Mouse (Mus musculus): ENCODE measurements around the gene Col6a6. TPM values are rescaled to one million over a fixed set of nuclear protein-coding genes. Genes with fewer than 3 reads are reported as not detected.

Gene Col6a6
- polyA plus RNA-seq, 1 experiment from 2014 or later, result 0.09 TPM

DNA sequence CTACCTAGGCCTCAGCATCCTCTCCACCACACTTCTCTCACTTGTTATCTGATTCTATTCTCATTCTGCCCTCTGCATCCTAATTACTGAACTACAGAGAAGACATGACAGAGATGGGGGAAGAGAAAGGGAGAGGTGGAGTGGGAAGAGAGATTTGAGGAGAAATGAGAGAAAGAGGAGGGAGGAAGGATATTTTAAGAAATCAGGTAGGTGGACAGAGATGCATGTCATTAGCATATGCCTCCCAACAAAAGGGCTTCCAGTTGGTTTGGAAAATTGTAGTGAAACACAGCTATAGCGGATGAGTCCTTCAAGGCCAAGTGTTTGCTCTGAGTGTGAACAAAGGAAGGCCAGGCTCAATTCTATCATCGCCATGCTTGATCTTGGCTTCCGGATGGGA is 115.9 kb downstream of the Col6a6 start:
- Histone ChIP-seq H3K4me1 (ENCODE audit: control insufficient read depth, insufficient read depth, low read length) (no peaks in the 10 kb centered on the region), H3K27me3 (ENCODE audit: control insufficient read depth, insufficient read depth, low read length) (no peaks in the 10 kb centered on the region), H3K4me2 (ENCODE audit: low read length) (no peak overlapping the region), H3K4me3 (replicated peaks; ENCODE audit: low read depth, low read length) (no peak overlapping the region), H3K27ac (replicated peaks; ENCODE audit: low read depth, low read length) (no peak overlapping the region), H3K36me3 (ENCODE audit: control insufficient read depth, insufficient read depth, low read length) (no peaks in the 10 kb centered on the region), H3K9me3 (ENCODE audit: control insufficient read depth, low read length) (no peaks in the 10 kb centered on the region), H3K9ac (replicated peaks; ENCODE audit: low read length) (no peak overlapping the region)
- no peak for ATAC-seq (ENCODE audit: low FRiP score, low TSS enrichment)
- 91% methylated on average over 3 of the region's 3 CpGs for WGBS
- DNase-seq, result no peak

DNA sequence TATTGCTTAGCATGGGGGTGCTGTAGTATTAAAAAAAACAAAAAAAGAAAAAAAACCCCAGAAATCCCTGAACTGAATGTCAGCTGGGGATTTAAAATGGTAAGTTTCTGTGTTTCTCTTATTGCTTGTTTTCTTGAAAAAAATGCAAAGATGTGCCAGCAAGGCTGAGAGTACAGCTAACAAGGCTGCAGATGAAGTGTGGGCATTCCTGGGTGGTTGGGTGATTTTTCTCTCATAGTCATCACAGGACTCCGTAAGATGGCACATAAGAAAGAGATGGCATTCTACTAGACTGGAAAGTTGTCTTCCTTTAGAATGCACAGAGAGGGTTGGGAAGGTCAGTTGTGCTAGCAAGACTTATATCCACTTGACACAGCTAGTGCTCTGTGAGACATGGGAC is 122.9 kb downstream of the Col6a6 start:
- no peak for ATAC-seq (ENCODE audit: low FRiP score, low TSS enrichment)
- WGBS, result 97% methylated on average over 1 of the region's 1 CpGs
- Histone ChIP-seq H3K9me3 (ENCODE audit: control insufficient read depth, low read length) (no peaks in the 10 kb centered on the region), H3K27me3 (ENCODE audit: control insufficient read depth, insufficient read depth, low read length) (no peaks in the 10 kb centered on the region), H3K4me3 (replicated peaks; ENCODE audit: low read depth, low read length) (no peak overlapping the region), H3K4me1 (ENCODE audit: control insufficient read depth, insufficient read depth, low read length) (no peaks in the 10 kb centered on the region), H3K27ac (replicated peaks; ENCODE audit: low read depth, low read length) (no peak overlapping the region), H3K9ac (replicated peaks; ENCODE audit: low read length) (no peak overlapping the region), H3K36me3 (ENCODE audit: control insufficient read depth, insufficient read depth, low read length) (no peaks in the 10 kb centered on the region), H3K4me2 (ENCODE audit: low read length) (no peak overlapping the region)
- no peak for DNase-seq

- no peak for DNase-seq
- WGBS, result 85% methylated on average over 16 of the region's 16 CpGs
These were observed 123.6 kb downstream of the Col6a6 start for GRCm38 (mm10) chr9:105704226-105704932.

GRCm38 (mm10) chr9:105701966-105702365 is 126.0 kb downstream of the Col6a6 start:
- WGBS, result 85% methylated on average over 9 of the region's 9 CpGs

More at GRCm38 (mm10) chr9:105704226-105704932, 123.6 kb downstream of the Col6a6 start:
- no peak overlapping the region for H3K27ac ChIP-seq (replicated peaks; ENCODE audit: low read depth, low read length)
- no peak overlapping the region for H3K9ac ChIP-seq (replicated peaks; ENCODE audit: low read length)
- H3K36me3 ChIP-seq (ENCODE audit: control insufficient read depth, insufficient read depth, low read length), result no peaks in the 10 kb centered on the region
- no peak overlapping the region for H3K4me2 ChIP-seq (ENCODE audit: low read length)
- no peaks in the 10 kb centered on the region for H3K27me3 ChIP-seq (ENCODE audit: control insufficient read depth, insufficient read depth, low read length)
- H3K4me1 ChIP-seq (ENCODE audit: control insufficient read depth, insufficient read depth, low read length), result no peaks in the 10 kb centered on the region
- no peak overlapping the region for H3K4me3 ChIP-seq (replicated peaks; ENCODE audit: low read depth, low read length)
- no peaks in the 10 kb centered on the region for H3K9me3 ChIP-seq (ENCODE audit: control insufficient read depth, low read length)
- no peak for ATAC-seq (ENCODE audit: low FRiP score, low TSS enrichment)

GRCm38 (mm10) chr9:105700702-105701101 is 127.3 kb downstream of the Col6a6 start:
- H3K4me3 ChIP-seq (replicated peaks; ENCODE audit: low read depth, low read length), result no peak overlapping the region
- no peak overlapping the region for H3K9ac ChIP-seq (replicated peaks; ENCODE audit: low read length)
- no peak for ATAC-seq (ENCODE audit: low FRiP score, low TSS enrichment)
- H3K9me3 ChIP-seq (ENCODE audit: control insufficient read depth, low read length), result no peaks in the 10 kb centered on the region
- 80% methylated on average over 6 of the region's 6 CpGs for WGBS
- no peak overlapping the region for H3K27ac ChIP-seq (replicated peaks; ENCODE audit: low read depth, low read length)
- no peaks in the 10 kb centered on the region for H3K4me1 ChIP-seq (ENCODE audit: control insufficient read depth, insufficient read depth, low read length)
- no peaks in the 10 kb centered on the region for H3K27me3 ChIP-seq (ENCODE audit: control insufficient read depth, insufficient read depth, low read length)
- no peaks in the 10 kb centered on the region for H3K36me3 ChIP-seq (ENCODE audit: control insufficient read depth, insufficient read depth, low read length)
- H3K4me2 ChIP-seq (ENCODE audit: low read length), result no peak overlapping the region
- no peak for DNase-seq

More at GRCm38 (mm10) chr9:105701966-105702365, 126.0 kb downstream of the Col6a6 start:
- DNase-seq (no peak), ATAC-seq (ENCODE audit: low FRiP score, low TSS enrichment) (no peak)
- Histone ChIP-seq H3K9ac (replicated peaks; ENCODE audit: low read length) (no peak overlapping the region), H3K27me3 (ENCODE audit: control insufficient read depth, insufficient read depth, low read length) (no peaks in the 10 kb centered on the region), H3K27ac (replicated peaks; ENCODE audit: low read depth, low read length) (no peak overlapping the region), H3K4me2 (ENCODE audit: low read length) (no peak overlapping the region), H3K36me3 (ENCODE audit: control insufficient read depth, insufficient read depth, low read length) (no peaks in the 10 kb centered on the region), H3K4me3 (replicated peaks; ENCODE audit: low read depth, low read length) (no peak overlapping the region), H3K4me1 (ENCODE audit: control insufficient read depth, insufficient read depth, low read length) (no peaks in the 10 kb centered on the region), H3K9me3 (ENCODE audit: control insufficient read depth, low read length) (no peaks in the 10 kb centered on the region)

DNA sequence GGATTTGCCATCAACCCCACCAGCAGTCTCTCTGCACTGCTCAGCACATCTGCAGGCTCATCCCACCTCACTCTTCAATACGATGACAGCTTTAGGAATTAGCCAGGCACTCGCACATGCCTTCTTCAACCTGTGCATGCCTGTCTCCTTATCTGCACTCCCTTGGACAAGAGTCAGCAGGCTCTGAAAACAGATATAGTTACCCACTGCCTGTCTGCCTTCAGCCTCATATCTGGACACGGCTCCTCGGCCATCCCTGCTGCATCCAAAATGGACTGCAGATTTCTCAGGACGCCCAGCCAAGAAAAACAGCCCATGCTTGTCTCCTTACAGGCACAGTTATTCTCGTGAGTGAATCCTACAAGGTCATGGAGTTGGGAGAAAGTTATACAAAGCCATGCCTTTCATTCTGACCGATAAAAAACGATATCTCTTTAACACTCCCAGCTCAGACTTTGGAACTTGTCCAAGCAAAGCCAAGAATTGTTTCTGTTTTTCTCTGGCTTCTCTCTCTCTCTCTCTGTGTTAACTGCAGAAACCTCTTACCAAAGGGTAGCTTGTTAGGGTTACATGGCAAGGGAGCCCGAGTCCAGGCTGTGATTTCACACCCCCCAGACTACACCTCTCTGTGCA is 130.1 kb downstream of the Col6a6 start:
- DNase-seq (peak; percentile 19), ATAC-seq (ENCODE audit: low FRiP score, low TSS enrichment) (no peak)
- H3K4me2 ChIP-seq (ENCODE audit: low read length), result no peak overlapping the region
- no peaks in the 10 kb centered on the region for H3K4me1 ChIP-seq (ENCODE audit: control insufficient read depth, insufficient read depth, low read length)
- H3K36me3 ChIP-seq (ENCODE audit: control insufficient read depth, insufficient read depth, low read length), result no peaks in the 10 kb centered on the region
- no peak overlapping the region for H3K9ac ChIP-seq (replicated peaks; ENCODE audit: low read length)
- H3K27me3 ChIP-seq (ENCODE audit: control insufficient read depth, insufficient read depth, low read length), result no peaks in the 10 kb centered on the region
- H3K27ac ChIP-seq (replicated peaks; ENCODE audit: low read depth, low read length), result no peak overlapping the region
- H3K4me3 ChIP-seq (replicated peaks; ENCODE audit: low read depth, low read length), result no peak overlapping the region
- H3K9me3 ChIP-seq (ENCODE audit: control insufficient read depth, low read length), result no peaks in the 10 kb centered on the region
- 80% methylated on average over 9 of the region's 9 CpGs for whole genome bisulfite sequencing

- no peaks in the 10 kb centered on the region for H3K27me3 ChIP-seq (ENCODE audit: control insufficient read depth, insufficient read depth, low read length)
- 87% methylated on average over 7 of the region's 7 CpGs for whole genome bisulfite sequencing
- H3K4me2 ChIP-seq (ENCODE audit: low read length), result no peak overlapping the region
- no peak overlapping the region for H3K4me3 ChIP-seq (replicated peaks; ENCODE audit: low read depth, low read length)
- no peak for ATAC-seq (ENCODE audit: low FRiP score, low TSS enrichment)
- no peak overlapping the region for H3K9ac ChIP-seq (replicated peaks; ENCODE audit: low read length)
- H3K9me3 ChIP-seq (ENCODE audit: control insufficient read depth, low read length), result no peaks in the 10 kb centered on the region
- H3K27ac ChIP-seq (replicated peaks; ENCODE audit: low read depth, low read length), result no peak overlapping the region
- H3K36me3 ChIP-seq (ENCODE audit: control insufficient read depth, insufficient read depth, low read length), result no peaks in the 10 kb centered on the region
- no peak for DNase-seq
- H3K4me1 ChIP-seq (ENCODE audit: control insufficient read depth, insufficient read depth, low read length), result no peaks in the 10 kb centered on the region
These were observed 131.0 kb downstream of the Col6a6 start for GRCm38 (mm10) chr9:105696818-105697564.

DNA sequence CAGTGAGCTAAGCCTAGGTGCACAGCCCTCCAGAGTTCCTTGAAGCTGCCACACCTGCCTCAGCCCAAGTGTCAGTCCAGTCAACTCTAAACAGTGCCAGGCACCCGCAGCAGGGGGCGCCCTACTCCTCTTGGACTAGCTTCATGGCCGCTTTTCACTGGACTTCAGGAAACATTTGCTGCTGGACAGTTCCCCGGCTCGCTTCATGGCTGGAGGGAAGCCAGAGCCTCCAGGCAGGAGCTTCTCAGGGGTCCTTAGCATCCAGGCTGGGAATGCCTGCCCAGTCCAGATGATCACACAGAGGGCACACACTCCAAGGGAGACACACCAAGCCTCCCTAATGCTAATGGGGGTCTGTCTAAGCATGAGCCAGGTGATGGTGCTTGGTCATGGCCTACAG is 134.1 kb downstream of the Col6a6 start:
- H3K36me3 ChIP-seq (ENCODE audit: control insufficient read depth, insufficient read depth, low read length), result peaks cover under 1% of the 10 kb centered on the region; the same call in 1 of the 2 replicates
- no peak for ATAC-seq (ENCODE audit: low FRiP score, low TSS enrichment)
- no peak overlapping the region for H3K4me3 ChIP-seq (replicated peaks; ENCODE audit: low read depth, low read length)
- H3K4me1 ChIP-seq (ENCODE audit: control insufficient read depth, insufficient read depth, low read length), result no peaks in the 10 kb centered on the region
- H3K9me3 ChIP-seq (ENCODE audit: control insufficient read depth, low read length), result no peaks in the 10 kb centered on the region
- no peak overlapping the region for H3K9ac ChIP-seq (replicated peaks; ENCODE audit: low read length)
- no peaks in the 10 kb centered on the region for H3K27me3 ChIP-seq (ENCODE audit: control insufficient read depth, insufficient read depth, low read length)
- DNase-seq, result peak; percentile 80
- H3K4me2 ChIP-seq (ENCODE audit: low read length), result no peak overlapping the region
- no peak overlapping the region for H3K27ac ChIP-seq (replicated peaks; ENCODE audit: low read depth, low read length)
- 5% methylated on average over 5 of the region's 5 CpGs for WGBS

All from midbrain, embryonic 14.5 days (tissue).